Mouse (Mus musculus) erythroid progenitor cell, adult 5-6 weeks (primary cell): Measurements from ENCODE around the gene Klhdc1. TPM values are rescaled to one million over a fixed set of nuclear protein-coding genes. Genes with fewer than 3 reads are reported as not detected.

Experiments used
- ATAC-seq: replicated peaks from 2 replicates; pipeline ENCODE4 v1.8.0; 2016; ENCODE audit warnings: moderate number of reproducible peaks, mild to moderate bottlenecking, moderate TSS enrichment, inconsistent platforms; ENCODE audit not compliant: poor library complexity, low FRiP score, severe bottlenecking
- total RNA-seq, 2 experiments: library from RNA; stranded (forward) in 1 of 2; stranded (reverse) in 1 of 2; fragments of 150-400 nt in 1 of 2; fragments of 186-747, 209-891 nt in 1 of 2; gene quantifications; 2 replicates each; pipeline versions ENCODE4 v1.2.3 to v1.2.4; 2015 to 2017; ENCODE audit warnings: low replicate concordance in 2 of 2

Gene Klhdc1
- total RNA-seq, 2 experiments from 2014 or later: 0.83 to 1.7 TPM

DNA sequence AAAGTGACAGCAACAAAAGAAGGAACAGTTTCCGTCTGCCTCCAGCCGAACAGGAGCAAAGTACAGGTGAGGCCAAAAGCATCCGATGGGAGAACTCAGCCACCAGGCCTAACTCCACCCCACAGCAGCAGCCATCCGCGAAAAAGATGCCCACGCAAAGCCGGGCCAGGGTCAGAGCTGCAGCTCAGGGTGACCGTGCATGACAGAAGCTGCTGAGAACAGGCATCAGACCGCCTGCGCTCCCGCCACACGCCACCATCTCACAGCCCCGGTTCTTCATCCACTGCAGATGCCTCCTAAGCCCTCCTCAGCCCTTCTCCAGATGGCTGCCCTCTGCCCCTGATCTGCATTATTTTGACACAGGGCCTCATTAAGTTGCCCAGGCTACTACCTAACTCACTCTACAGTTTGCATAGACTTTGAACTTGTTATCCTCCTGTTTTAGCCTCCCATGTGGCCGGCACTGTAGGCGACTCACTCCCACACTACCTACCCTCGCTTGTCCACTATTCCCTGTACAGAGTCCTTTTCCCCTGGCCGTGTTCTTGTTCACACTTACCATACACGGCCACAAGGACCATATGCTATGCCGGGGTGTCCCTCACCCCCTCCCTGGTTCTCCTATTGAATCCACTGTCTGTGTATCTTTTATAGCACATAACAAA is 20.2 kb upstream of the Klhdc1 start:
- ATAC-seq: 0 out of 2 replicates have a peak, but pooled peaks have one; percentile 14

DNA sequence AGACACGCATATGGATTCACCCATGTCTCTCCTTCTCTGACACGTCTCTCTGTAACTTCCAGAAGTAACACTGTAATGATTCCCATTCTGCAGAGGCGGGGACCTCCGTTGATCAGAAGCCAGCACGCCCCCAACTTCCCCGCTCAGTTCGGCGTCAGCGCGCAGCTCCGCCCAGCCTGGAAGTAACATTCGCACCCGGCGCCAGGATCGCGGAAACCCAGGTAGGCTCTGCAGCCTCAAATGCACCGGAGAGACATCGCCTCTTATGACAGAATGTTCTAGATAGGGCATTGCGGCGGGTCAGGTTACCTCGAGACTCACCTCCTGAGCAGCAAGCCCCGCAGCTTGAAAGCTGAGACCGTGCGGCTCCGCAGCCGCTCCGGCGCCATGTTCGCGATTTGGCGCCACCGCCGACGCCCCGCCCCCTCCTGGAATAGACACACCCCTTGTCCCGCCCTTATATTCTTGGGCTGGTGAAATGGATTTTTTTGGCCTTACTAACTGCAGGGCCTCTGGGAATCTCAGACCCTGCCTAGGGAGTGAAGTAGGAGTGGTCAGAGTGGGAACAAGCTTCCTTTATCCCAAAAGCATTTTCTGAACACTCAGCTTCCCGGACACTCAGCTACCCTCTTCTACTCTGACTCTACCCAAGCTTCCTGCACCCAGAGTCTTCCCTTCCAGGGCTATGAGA is 13.1 kb upstream of the Klhdc1 start, which contains the start of gene Pole2:
Gene Pole2, minus strand, starts transcription at position 420 of the 691 bp plus-strand sequence.
- ATAC-seq: peak; percentile 97

DNA sequence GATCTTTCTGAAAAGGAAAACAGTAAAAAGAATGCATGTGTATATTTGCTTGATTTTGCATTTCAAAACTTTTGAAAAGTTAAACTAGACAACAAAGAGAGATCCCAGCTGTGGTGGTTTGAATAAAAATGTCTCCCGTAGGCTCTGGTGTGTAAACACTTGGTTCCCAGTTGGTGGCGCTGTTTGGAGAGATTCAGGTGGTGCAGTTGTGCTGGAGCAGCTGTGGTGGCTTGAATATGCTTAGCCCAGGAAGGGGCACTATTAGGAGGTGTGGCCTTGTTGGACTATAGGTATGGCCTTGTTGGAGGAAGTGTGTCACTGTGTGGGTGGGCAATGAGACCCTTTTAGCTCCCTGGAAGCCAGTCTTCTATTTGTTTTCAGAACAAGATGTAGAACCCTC is 11.7 kb upstream of the Klhdc1 start:
- no peak for ATAC-seq

DNA sequence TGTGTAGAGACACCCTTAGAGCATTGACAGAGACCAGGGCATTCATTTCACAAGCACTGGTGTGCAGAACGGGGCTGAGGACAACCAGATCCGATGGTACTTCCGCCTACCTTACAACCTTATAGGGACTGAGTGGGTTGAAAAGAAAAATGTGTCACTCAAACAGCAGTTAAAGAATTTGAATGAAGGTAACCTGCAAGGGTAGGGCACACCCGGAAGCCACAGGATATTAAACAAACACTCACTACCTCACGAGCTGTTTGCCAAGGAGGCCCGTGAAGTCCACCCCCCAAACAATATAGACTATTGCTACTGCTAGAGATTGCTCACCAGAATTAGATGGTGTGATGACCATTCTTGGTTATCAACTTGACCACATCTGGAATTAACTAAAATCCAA is 5.2 kb upstream of the Klhdc1 start:
- no peak for ATAC-seq

DNA sequence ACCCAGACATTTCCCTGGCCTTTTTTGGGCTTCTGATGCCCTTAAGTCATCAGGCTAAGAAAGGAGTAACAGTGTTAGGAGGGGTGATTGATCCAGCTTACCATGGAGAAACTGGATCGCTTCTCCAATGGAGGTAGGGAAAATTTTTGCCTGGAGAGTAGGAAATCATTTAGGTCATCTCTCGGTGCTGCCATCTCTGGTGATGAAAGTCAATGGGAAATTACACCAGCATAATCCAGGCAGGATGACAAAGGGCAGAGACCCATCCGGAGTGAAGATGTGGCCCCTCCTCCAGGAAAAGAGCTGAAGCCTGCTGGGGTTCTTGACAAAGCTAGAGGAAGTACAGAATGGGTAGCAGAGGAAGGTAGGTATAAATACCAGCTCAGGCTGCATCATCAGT is 2.7 kb upstream of the Klhdc1 start:
- no peak for ATAC-seq

DNA sequence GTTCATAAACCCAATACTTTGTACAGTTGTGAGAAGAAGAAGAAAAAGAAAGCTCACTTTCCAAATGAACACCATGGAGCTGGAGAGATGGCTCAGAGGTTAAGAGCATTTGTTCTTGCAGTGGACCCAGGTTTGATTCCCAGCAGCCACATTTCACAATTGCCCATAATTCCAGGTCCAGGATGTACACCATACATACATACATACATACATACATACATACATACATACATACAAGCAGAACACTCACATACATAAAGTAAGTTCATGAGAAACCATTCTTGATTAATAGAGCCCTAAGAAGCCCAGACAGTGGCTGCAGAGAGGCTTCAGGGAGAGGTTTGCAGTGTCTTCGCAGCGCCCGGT is 412 bp downstream of the Klhdc1 start:
- ATAC-seq: no peak

DNA sequence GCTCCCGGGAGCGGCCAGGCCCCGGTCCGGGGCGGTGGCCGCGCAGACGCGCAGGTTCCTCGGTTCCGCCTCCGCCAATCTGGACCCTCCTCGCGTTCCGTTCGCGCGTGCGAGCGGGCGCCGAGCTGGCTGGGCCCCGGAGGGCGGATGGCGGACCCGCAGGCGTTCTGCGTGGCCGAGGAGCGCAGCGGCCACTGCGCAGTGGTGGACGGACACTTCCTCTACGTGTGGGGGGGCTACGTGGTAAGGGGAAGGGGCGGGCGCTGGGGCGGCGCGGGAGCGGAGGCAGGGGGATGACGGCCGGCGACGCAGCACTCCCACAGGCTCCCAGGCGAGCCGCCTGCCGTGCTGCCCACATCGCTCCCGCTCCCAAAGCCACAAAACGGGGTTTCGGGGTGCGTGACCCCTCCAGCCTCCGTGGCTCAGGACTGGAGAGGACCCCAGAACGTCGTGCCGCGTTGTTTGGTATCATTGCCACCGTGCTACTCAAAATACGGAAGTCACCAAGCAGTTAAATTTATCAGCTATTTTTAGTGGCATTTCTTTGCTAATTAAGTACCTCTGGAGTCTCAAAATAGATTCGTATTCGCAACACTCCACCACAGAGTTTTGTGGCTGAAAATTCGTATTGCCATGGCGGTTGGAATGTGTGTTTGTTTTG is 925 bp downstream of the Klhdc1 start:
- ATAC-seq: peak; percentile 82

DNA sequence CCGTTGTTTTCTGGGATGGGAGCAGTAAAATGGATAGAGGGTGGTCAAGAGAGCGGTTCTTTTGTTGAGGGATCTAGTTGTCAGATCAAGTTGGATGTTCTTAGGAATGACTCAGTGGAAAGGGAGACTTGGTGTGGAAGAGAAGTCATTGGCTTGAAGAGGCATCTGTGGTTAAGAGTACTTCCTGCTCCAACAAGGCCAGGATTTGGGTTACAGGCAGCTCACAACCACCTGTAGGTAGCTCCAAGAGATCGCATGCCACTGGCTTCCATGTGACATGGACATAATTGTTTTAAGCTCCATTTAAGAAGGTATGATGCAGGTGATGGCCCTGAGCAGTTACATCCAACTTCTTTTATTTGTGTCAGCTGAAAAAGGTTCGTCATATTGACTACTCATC is 8.8 kb downstream of the Klhdc1 start:
- no peak for ATAC-seq

DNA sequence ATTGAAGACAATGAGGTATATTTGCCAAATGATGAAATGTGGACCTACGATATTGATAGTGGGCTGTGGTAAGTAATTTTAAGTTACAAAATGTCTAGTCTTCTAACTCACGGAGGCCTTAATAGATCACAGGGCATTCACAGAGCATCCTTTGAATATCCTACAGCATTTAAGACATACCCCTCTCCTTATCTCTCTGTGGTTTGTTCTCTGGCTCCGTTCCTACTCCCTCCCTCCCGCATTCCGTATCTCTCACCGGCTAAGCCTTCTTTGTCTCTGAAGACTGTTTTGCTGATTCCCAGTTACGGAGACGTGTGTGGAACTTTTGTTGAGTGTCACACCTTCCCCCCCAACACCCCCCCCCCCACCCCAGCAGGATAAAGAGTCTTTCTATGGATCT is 9.8 kb downstream of the Klhdc1 start:
- ATAC-seq: no peak

DNA sequence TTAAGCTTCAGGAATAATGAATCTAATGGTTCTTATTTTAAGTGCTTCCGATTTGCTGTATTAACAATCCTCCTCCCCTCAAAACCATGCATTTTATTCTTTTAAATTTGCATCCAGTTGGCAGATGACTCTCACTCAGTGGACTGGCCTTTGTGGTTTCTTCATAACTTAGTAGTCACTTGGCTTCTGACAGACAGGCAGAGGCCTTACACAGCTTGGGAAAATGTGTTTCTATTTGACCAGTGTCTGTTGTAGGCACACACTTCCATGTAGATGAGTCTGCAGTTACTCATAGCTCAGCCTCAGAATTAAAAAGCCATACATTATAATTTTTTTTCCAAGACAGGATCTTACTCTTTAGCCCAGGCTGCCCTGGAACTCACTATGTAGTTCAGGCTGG is 12.8 kb downstream of the Klhdc1 start:
- no peak for ATAC-seq

DNA sequence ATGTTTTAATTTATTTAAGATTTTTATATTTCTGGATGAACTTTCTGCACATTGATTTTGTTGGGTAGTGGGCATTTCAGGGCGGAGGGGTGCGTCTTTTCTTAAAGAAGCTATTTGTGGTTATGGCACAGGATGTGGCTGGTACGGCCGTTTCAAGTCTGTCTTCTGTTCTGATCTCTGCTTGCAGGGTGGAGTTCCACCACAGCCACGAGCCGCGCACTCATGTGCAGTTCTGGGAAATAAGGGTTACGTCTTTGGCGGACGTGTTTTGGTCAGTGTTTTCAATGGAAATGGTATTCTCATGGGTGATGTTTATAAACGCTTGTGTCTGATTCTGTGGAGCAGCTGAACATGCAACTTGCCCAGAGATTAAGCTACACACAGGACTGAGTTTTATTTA is 16.9 kb downstream of the Klhdc1 start:
- ATAC-seq: no peak

DNA sequence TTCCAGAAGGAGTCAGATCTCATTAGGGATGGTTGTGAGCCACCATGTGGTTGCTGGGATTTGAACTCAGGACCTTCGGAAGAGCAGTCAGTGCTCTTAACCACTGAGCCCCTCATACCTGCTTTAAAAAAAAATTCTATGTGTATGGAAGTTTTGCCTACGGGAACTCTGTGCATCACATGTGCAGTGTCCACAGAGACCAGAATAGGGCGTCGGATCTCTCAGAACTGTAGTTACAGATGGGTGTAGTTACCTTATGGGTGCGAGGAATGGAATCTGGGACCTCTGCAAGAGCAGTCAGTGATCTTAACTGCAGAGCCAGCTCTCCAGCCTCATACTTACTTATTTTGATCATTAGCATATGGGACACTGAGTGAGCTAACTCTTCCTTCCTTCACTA is 21.3 kb downstream of the Klhdc1 start:
- no peak for ATAC-seq

DNA sequence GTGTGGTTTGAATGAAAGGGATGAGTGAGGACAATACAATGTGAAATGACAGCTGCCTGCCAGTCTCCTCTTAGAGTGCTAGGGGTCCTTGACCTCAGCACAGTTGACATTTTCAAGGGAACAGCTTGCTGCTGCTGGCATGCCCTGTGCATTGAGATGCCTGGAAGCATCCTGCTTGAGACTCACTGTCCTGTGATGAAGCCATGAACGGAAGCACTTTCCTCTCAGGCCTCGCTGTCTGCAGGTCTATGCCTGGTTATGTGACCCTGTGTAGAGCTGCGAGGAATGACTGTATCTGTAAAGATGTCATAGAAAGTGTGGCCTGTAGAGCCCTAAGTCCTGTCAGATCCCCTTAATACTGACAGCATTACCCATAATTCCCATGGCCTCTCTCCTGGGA is 24.1 kb downstream of the Klhdc1 start:
- ATAC-seq: no peak

DNA sequence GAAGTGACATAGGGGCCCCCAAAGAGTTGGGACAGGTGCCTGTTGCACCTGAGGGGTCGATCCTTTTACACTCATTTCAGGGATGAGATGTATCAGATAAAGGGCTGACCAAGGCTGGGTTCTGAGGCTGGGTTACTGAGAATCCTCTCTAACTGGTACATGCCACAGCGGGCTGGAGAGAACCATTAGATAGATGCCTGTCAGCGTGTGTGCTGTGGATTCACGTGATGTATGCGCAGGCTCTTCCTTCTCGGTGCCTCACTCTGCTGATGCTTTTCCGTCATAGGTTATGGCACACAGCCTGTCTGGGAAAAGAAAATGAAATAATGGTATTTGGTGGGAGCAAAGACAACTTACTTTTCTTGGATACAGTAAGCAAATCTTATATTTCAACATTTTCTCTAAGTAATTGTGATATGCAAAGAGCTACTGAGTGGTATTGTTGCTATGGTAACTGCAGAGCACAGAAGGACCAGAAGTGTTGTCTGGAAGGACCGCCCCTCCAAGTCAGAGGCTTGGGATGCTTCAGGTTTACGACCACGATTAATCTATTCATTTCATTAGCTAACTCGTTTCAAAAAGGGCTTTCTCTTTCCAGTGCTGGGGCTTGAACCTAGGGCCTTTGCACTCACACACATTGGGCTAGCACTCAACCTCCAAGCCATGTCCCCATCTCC is 27.1 kb downstream of the Klhdc1 start:
- ATAC-seq: no peak

DNA sequence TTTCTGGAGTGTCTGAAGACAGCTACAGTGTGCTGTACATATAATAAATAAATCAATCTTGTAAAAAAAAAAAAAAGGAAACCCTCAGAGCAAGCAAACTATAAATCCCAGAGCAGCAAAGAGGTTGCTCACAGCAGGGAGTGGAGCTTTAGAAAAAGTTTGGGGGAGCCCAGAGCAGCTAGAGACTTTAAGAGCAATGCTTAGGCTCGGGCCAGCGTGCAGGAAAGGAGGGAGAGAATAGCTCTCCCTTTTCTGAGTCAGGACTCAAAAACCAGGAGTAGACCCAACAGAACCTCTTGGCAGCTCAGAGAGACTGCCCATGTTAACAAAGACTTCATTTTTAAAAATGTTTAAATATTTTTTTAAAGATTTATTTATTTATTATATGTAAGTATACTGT is 28.0 kb downstream of the Klhdc1 start:
- no peak for ATAC-seq

DNA sequence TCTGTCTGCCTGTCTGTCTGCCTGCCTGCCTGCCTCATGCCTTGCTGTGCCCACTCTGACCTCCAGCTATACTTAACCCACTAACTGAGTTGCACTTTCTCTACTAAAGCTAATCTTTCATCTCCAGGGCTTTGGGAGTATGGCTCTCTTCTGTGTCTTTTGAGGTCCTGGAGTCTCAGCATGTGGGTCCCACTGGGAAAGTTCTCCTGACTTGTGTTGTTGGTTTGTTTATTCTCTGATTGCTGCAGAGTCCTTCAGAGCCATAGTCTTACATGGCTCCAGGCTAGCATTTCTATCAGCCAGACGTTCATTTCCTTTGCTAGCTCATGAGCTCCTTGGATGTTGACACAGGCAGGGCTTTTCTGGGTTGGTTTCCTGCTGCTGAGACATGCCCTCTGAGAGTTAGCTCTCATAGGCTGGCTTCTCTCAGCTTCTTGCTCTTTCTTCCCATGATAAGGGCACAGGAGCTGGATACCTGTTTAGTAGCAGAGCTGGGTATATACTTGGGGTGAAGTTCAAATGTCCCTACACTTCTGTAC is 39.0 kb downstream of the Klhdc1 start:
- no peak for ATAC-seq

DNA sequence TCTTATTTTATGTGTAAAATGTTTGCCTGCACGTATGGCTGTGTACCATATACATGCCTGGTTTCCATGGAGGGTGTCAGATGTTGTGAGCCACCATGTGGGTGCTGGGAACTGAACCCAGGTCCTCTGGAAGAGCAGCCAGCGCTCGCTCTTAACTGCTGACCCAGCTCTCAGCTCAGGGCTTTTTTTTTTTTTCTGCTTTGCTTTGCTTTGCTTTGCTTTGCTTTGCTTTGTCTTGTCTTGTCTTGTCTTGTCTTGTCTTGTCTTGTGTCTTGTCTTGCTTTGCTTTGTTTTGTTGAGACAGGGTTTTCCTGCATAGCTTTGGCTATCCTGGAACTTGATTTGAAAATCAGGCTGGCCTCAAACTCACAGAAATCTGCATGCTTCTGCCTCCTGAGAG is 39.9 kb downstream of the Klhdc1 start:
- ATAC-seq: no peak

DNA sequence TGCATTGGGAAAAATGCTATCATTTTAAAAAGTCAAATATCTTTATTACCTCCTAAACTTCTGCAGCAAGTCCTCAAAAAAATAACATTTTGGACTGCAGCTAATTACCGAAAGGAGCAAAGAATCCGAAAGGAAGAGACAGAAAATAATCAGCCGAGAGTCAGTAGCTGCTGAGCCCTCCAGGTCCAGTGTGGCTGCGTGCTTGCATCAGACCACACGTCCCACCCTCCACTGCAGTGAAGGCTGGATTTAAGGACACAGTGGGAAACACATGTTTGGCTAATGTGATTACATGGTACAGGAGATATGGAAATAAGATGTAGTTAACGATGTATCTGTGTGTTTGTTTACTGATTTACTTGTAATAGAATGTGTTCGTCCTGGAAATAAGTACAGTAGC is 42.2 kb downstream of the Klhdc1 start:
- ATAC-seq: no peak

DNA sequence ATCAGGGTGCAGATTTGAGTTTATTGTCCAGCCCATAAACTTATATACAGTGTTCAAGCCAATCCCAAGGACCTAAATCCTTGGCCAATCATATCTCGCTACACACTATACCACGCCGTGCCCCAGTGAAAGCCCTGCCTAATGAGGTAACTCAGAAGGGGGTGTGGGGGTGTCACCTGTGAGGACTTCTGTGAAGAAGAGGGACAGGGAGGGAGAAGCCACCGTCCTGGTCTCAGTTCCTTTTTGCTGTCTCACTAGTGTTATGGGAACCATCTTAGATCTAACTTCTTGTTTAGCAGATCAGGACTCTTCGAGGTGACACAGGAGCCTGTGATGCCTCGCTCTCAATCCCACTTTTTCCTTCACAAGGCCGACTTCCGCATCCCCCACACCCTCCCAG is 46.6 kb downstream of the Klhdc1 start:
- no peak for ATAC-seq

DNA sequence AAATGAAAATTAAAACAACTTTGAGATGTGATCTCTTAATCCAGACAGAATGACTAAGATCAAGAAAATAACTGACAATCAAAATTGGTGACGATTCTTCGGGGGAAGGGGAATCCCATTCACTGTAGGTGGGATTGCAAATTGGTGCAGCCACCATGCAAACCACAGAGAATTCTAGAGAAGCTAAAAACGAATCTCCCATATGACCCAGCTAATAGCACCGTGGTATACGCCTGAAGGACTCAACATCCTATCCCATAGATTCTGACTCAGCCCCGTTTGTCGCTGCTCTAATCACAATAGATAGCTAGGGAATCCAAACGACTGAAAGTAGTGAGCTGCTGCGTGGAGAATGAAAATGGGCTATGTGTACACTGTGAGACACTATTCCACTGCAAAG is 47.7 kb downstream of the Klhdc1 start:
- no peak for ATAC-seq
